Mouse (Mus musculus): ENCODE measurements around the gene Jmjd6. TPM values are rescaled to one million over a fixed set of nuclear protein-coding genes. Genes with fewer than 3 reads are reported as not detected.

The Jmjd6 gene
- total and polyA plus RNA-seq, 3 experiments: 175 to 192 TPM; not detected in 1

DNA sequence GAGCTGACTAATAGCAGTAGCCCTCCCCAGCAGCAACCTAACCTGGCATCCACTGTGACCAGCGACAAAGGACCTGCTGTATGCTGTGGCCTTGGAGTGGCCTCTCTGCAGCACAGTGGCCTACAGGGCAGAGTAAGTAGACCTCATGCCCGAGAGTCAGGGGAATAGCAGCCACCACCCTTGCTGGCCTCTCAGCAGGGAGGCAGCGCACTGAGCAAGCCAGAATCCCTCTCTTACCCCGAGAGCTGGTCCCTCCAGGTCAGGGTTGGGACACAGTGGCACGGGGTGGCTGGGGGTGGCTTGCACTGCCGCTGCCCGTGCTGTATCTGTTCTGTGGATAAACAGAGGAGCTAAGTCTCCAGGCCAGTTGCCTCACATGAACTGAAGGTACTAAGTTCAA lies 3.6 kb downstream of the Jmjd6 start:
- peaks cover 34 to 37% of the 10 kb centered on the region in 2 experiments for H3K36me3 ChIP-seq (ENCODE audit: control insufficient read depth in 1 of 2, insufficient read depth in 2 of 2, low read length in 2 of 2)
- no peaks in the 10 kb centered on the region for H3K9me3 ChIP-seq (replicated peaks; ENCODE audit: insufficient read depth, low read length)
- no peaks in the 10 kb centered on the region for H3K27me3 ChIP-seq (ENCODE audit: control insufficient read depth in 1 of 2, insufficient read depth in 2 of 2, low read length in 2 of 2)
- H3K4me1 ChIP-seq (ENCODE audit: control insufficient read depth in 1 of 2, insufficient read depth in 2 of 2, low read length in 2 of 2): peaks cover 8 to 41% of the 10 kb centered on the region in 2 experiments
- no peak overlapping the region for H3K4me3 ChIP-seq (ENCODE audit: control insufficient read depth in 1 of 2, insufficient read depth in 1 of 2, low read depth in 2 of 2, low read length in 2 of 2)
- TF ChIP-seq GABPA (IDR thresholded peaks at IDR 0.05; ENCODE audit: low read depth, low read length): no peak
- TF ChIP-seq RCOR1 (IDR thresholded peaks at IDR 0.05; ENCODE audit: low read depth, low read length): no peak
- no peak for TF ChIP-seq POLR2AphosphoS5 (IDR thresholded peaks at IDR 0.05; ENCODE audit: borderline replicate concordance, low read depth, low read length)
- TF ChIP-seq ZMIZ1 (IDR thresholded peaks at IDR 0.05; ENCODE audit: low read depth, low read length): no peak
- TF ChIP-seq GATA1 (IDR thresholded peaks at IDR 0.05; ENCODE audit: low read depth, low read length): no peak
- no peak for TF ChIP-seq RAD21 (IDR thresholded peaks at IDR 0.05; ENCODE audit: low read depth, low read length)
- TF ChIP-seq CTCF (IDR thresholded peaks at IDR 0.05 in 2 of 3, conservative IDR thresholded peaks at IDR 0.05 in 1 of 3; ENCODE audit: control insufficient read depth in 1 of 3, insufficient read depth in 1 of 3, low read depth in 2 of 3, low read length in 3 of 3, poor library complexity in 1 of 3, severe bottlenecking in 1 of 3): no peak
- TF ChIP-seq NRF1 (IDR thresholded peaks at IDR 0.05; ENCODE audit: insufficient read depth, low read depth, low read length, poor library complexity, severe bottlenecking): no peak
- TF ChIP-seq POLR2AphosphoS2 (IDR thresholded peaks at IDR 0.05; ENCODE audit: low read length): no peak
- TF ChIP-seq TAL1 (IDR thresholded peaks at IDR 0.05; ENCODE audit: low read length): no peak
- TF ChIP-seq ETS1 (IDR thresholded peaks at IDR 0.05; ENCODE audit: low read depth, low read length): no peak
- no peak for TF ChIP-seq UBTF (IDR thresholded peaks at IDR 0.05; ENCODE audit: borderline replicate concordance, insufficient read depth, low read depth, low read length)
- no peak for TF ChIP-seq CHD2 (IDR thresholded peaks at IDR 0.05; ENCODE audit: low read length)
- TF ChIP-seq BHLHE40 (IDR thresholded peaks at IDR 0.05; ENCODE audit: borderline replicate concordance, low read depth, low read length): no peak
- no peak for TF ChIP-seq ELF1 (IDR thresholded peaks at IDR 0.05; ENCODE audit: low read depth, low read length)
- no peak for TF ChIP-seq USF1 (IDR thresholded peaks at IDR 0.05; ENCODE audit: low read depth, low read length)
- no peak overlapping the region for H3K27ac ChIP-seq (ENCODE audit: control insufficient read depth, low read depth, low read length)
- H3K9ac ChIP-seq (ENCODE audit: control insufficient read depth, low read depth, low read length, poor library complexity, severe bottlenecking): no peak overlapping the region
- H3K79me2 ChIP-seq (ENCODE audit: control insufficient read depth, insufficient read depth, low read length, poor library complexity): peaks cover 56% of the 10 kb centered on the region
- no peak for DNase-seq (ENCODE audit: low read depth, low spot score)

DNA sequence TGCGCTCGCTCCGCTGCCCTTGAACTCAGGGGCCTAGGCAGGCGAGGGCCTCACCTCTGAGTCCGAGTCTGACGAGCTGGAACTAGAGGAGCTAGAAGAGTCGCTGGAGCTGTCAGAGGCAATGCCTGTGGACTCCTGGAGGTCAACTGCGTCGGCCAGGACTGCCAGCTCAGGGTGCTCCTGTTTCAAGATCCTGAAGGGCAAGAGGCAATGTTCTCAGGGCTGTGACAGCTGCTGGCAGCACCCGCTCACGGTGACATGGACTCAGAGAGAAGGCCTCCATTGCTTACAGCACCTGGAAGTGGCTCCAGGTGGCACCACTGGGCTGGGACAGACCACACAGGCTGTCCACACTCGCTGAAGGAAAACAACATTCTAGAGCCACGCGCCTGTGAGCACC lies 4.3 kb downstream of the Jmjd6 start:
- Histone ChIP-seq H3K9me3 (replicated peaks; ENCODE audit: insufficient read depth, low read length) (no peaks in the 10 kb centered on the region), H3K9ac (ENCODE audit: control insufficient read depth, low read depth, low read length, poor library complexity, severe bottlenecking) (no peak overlapping the region), H3K36me3 (ENCODE audit: control insufficient read depth in 1 of 2, insufficient read depth in 2 of 2, low read length in 2 of 2) (peaks cover 35 to 37% of the 10 kb centered on the region in 2 experiments), H3K79me2 (ENCODE audit: control insufficient read depth, insufficient read depth, low read length, poor library complexity) (peaks cover 50% of the 10 kb centered on the region), H3K27me3 (ENCODE audit: control insufficient read depth in 1 of 2, insufficient read depth in 2 of 2, low read length in 2 of 2) (no peaks in the 10 kb centered on the region), H3K4me3 (ENCODE audit: control insufficient read depth in 1 of 2, insufficient read depth in 1 of 2, low read depth in 2 of 2, low read length in 2 of 2) (no peak overlapping the region), H3K4me1 (ENCODE audit: control insufficient read depth in 1 of 2, insufficient read depth in 2 of 2, low read length in 2 of 2) (peaks cover 8 to 38% of the 10 kb centered on the region in 2 experiments), H3K27ac (ENCODE audit: control insufficient read depth, low read depth, low read length) (no peak overlapping the region)
- DNase-seq (ENCODE audit: low read depth, low spot score): no peak
- TF ChIP-seq NELFE (IDR thresholded peaks at IDR 0.05; ENCODE audit: low read depth, low read length) (no peak), ZNF384 (IDR thresholded peaks at IDR 0.05; ENCODE audit: low read depth, low read length) (no peak), SIN3A (IDR thresholded peaks at IDR 0.05; ENCODE audit: low read length) (no peak), MAFK (IDR thresholded peaks at IDR 0.05; ENCODE audit: borderline replicate concordance, low read depth, low read length) (no peak), ZKSCAN1 (IDR thresholded peaks at IDR 0.05; ENCODE audit: low read depth, low read length) (no peak), POLR2A (IDR thresholded peaks at IDR 0.05; ENCODE audit: control insufficient read depth in 1 of 2, insufficient read depth in 1 of 2, low read depth in 1 of 2, low read length in 2 of 2, poor library complexity in 1 of 2) (no peak), EP300 (IDR thresholded peaks at IDR 0.05; ENCODE audit: low read depth in 1 of 2, low read length in 2 of 2) (no peak)
